Comparison of ENCODE assay signal across 21 mouse cellular contexts in genomic region chr9:69116740-69117139, GRCm38 (mm10).
"Had no signal": no experiment of that assay in that cellular context is flagged by ENCODE, and none has a peak within 500 bp of the region (broad histone marks: within the 10 kb centered on the region; RNA-seq: fewer than 3 reads in every experiment).

No protein-coding gene starts in this region.

- ATAC-seq: midbrain, embryonic 13.5 days; midbrain, embryonic 16.5 days had no signal

- H3K4me1 ChIP-seq: lung, embryonic 15.5 days; stomach, embryonic 15.5 days had no signal

- H3K27ac ChIP-seq: kidney, embryonic 15.5 days; left cerebral cortex, adult 2 months; lung, embryonic 15.5 days; midbrain, embryonic 10.5 days; midbrain, embryonic 13.5 days; neural tube, embryonic 13.5 days; stomach, embryonic 15.5 days had no signal

- H3K4me2 ChIP-seq: kidney, embryonic 15.5 days; lung, embryonic 15.5 days; midbrain, embryonic 13.5 days; neural tube, embryonic 13.5 days; stomach, embryonic 15.5 days had no signal

- H3K36me3 ChIP-seq: kidney, embryonic 15.5 days; lung, embryonic 15.5 days; midbrain, embryonic 10.5 days; midbrain, embryonic 13.5 days; neural tube, embryonic 13.5 days; stomach, embryonic 15.5 days had no signal

- H3K9ac ChIP-seq: kidney, embryonic 15.5 days; lung, embryonic 15.5 days; midbrain, embryonic 13.5 days; neural tube, embryonic 13.5 days; stomach, embryonic 15.5 days had no signal

- H3K4me3 ChIP-seq: kidney, embryonic 15.5 days; left cerebral cortex, adult 2 months; lung, embryonic 15.5 days; midbrain, embryonic 10.5 days; midbrain, embryonic 13.5 days; myocyte; neural tube, embryonic 13.5 days; stomach, embryonic 15.5 days had no signal

- H3K9me3 ChIP-seq: kidney, embryonic 15.5 days; lung, embryonic 15.5 days; midbrain, embryonic 10.5 days; midbrain, embryonic 13.5 days; neural tube, embryonic 13.5 days; stomach, embryonic 15.5 days had no signal

- DNase-seq: kidney, adult 11 months; kidney, adult 8-10 months; kidney, postnatal 10 days; kidney, postnatal 36 days; layer of hippocampus, postnatal 36 days; lung, adult 18-20 months; lung, postnatal 14 days; lung, postnatal 4 days; retina, postnatal 1 day; right cerebral cortex, postnatal 25 days; spleen, adult 18-20 months; thymus, postnatal 25 days had no signal

- H3K27me3 ChIP-seq: kidney, embryonic 15.5 days; lung, embryonic 15.5 days; neural tube, embryonic 13.5 days; stomach, embryonic 15.5 days had no signal
